Mouse (Mus musculus) forebrain, embryonic 14.5 days (tissue): ENCODE results near the gene Tbx4. TPM values are rescaled to one million over a fixed set of nuclear protein-coding genes. Genes with fewer than 3 reads are reported as not detected.

Source experiments
- ATAC-seq: fragments of 200-750 bp; cut with Nextera tagmentation; 2 replicates; pipeline ENCODE4 v1.8.0; 2017; ENCODE audit warnings: mild to moderate bottlenecking, moderate library complexity
- DNase-seq: peaks from one replicate; pipeline ENCODE4 v3.0.0-alpha.2; 2015; ENCODE audit warnings: low spot score
- H3K27ac ChIP-seq: fragments of 300-500 bp; sonication (generic); 2 replicates; pipeline ENCODE4 v1.5.1; 2014; ENCODE audit warnings: low read depth, mild to moderate bottlenecking, control low read depth, low read length, moderate library complexity
- H3K27me3 ChIP-seq: fragments of 300-500 bp; sonication (generic); replicated peaks from 2 replicates; pipeline ENCODE4 v1.6.1; 2014; ENCODE audit warnings: low read length, control low read depth, mixed read lengths; ENCODE audit not compliant: control insufficient read depth, insufficient read depth
- H3K36me3 ChIP-seq: fragments of 300-500 bp; sonication (generic); 2 replicates; pipeline ENCODE4 v1.6.1; 2014; ENCODE audit warnings: low read length, control low read depth; ENCODE audit not compliant: control insufficient read depth, insufficient read depth
- H3K4me1 ChIP-seq: fragments of 300-500 bp; sonication (generic); 2 replicates; pipeline ENCODE4 v1.6.1; 2014; ENCODE audit warnings: antibody characterized with exemption, low read length, control low read depth; ENCODE audit not compliant: control insufficient read depth, insufficient read depth
- H3K4me2 ChIP-seq: fragments of 300-500 bp; sonication (generic); 2 replicates; pipeline ENCODE4 v1.6.1; 2014; ENCODE audit warnings: mild to moderate bottlenecking, control low read depth, low read length
- H3K4me3 ChIP-seq: fragments of 300-500 bp; sonication (generic); 2 replicates; pipeline ENCODE4 v1.5.1; 2014; ENCODE audit warnings: low read depth, low read length, control low read depth
- H3K9ac ChIP-seq: fragments of 300-500 bp; sonication (generic); 2 replicates; pipeline ENCODE4 v1.6.1; 2014; ENCODE audit warnings: mild to moderate bottlenecking, low read length, control low read depth, moderate library complexity
- H3K9me3 ChIP-seq: fragments of 300-500 bp; sonication (generic); replicated peaks from 2 replicates; pipeline ENCODE4 v1.6.1; 2016; ENCODE audit warnings: low read length, control low read depth, mixed read lengths; ENCODE audit not compliant: control insufficient read depth
- WGBS: fragments of 180-500 bp; shearing (Covaris S2); extraction: QIAGEN DNeasy Blood & Tissue Kit; methylation state at CpG from one replicate; pipeline ENCODE4 v1.1.7; 2014; 5-methylcytosine and 5-hydroxymethylcytosine counted together
- polyA plus RNA-seq: library from polyadenylated mRNA; unstranded; fragments of >200 nt; fragmentation: Nextera tagmentation; extraction: Ambion mirVana; gene quantifications from 2 replicates; pipeline ENCODE4 v1.2.1, GENCODE M21; 2014

The Tbx4 gene
- polyA plus RNA-seq, 1 experiment from 2014 or later = 0.13 TPM

DNA sequence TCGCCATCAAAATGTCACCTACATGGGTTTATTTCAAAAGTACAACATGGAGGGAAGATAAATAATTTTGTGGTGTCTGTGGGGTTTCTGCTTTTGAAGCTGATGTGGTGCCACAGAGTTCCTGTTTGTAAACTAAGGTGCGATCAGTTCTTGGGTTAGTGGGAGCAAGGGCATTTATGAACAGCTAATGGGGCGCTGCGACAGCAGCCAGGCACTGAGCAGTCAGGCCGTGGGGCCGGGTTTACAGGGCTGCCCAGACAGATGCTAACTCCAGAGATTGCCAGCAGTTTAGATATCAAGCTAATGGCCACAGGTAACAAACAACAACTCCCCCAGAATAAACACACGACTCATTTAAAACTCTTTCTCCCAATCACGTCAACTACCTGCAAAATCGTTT is 75.3 kb downstream of the Tbx4 start:
- WGBS = 70% methylated on average over 9 of the region's 9 CpGs
- DNase-seq (no peak), ATAC-seq (no peak)
- Histone ChIP-seq H3K9ac (no peak overlapping the region), H3K4me2 (no peak overlapping the region), H3K27me3 (no peaks in the 10 kb centered on the region), H3K36me3 (no peaks in the 10 kb centered on the region), H3K9me3 (no peaks in the 10 kb centered on the region), H3K27ac (no peak overlapping the region), H3K4me3 (no peak overlapping the region), H3K4me1 (no peaks in the 10 kb centered on the region)

Other genes starting within 250 kb of the Tbx4 start
- gene Tbx2, start 53.9 kb upstream of the Tbx4 start, polyA plus RNA-seq = 0.48 and 0.64 TPM in 2 replicates
- gene Gm11444, start 36.1 kb upstream of the Tbx4 start, polyA plus RNA-seq = not detected in 2 replicates